Mouse (Mus musculus) layer of hippocampus, postnatal 14 days (tissue): ENCODE results near the gene Atf7ip. TPM values are rescaled to one million over a fixed set of nuclear protein-coding genes. Genes with fewer than 3 reads are reported as not detected.
A peak's percentile ranks its signal among the peaks of the same experiment; 100 is the strongest.

Experiments
- DNase-seq, 2 experiments: peaks; one replicate each; pipeline ENCODE4 v3.0.0; 2021 to 2022; ENCODE audit warnings: low spot score in 2 of 2, mixed read lengths in 1 of 2
- total RNA-seq, 2 experiments: library from RNA; stranded (reverse); gene quantifications; 2 replicates each; pipeline ENCODE4 v1.2.3; 2021

Atf7ip gene
- total RNA-seq, 2 experiments from 2014 or later, result 108 to 121 TPM

DNA sequence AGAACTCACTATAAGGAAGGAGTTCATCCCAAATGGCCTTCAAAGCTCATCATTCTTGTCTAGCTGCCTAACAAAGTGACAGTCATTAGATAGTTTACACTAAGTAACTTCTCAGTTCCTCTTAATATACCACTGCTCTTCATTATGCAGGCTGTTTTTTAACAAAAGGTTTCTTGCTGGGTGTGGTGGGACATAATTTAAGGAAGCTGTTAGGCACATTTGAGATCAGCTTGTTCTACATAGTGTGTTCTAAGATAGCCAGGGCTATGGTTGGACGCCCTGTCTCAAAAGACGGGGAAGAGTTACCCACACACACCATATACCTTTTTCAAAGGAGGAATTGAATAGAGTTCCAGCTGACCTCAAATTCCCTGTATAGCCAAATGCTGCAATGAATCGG lies 21.9 kb upstream of the Atf7ip start:
- no peak for DNase-seq

GRCm38 (mm10) chr6:136486166-136486565 lies 19.8 kb upstream of the Atf7ip start:
- no peak for DNase-seq

GRCm38 (mm10) chr6:136486801-136487553 lies 19.0 kb upstream of the Atf7ip start:
- no peak for DNase-seq

GRCm38 (mm10) chr6:136487554-136487950 lies 18.4 kb upstream of the Atf7ip start:
- DNase-seq, result no peak

GRCm38 (mm10) chr6:136489899-136490298 lies 16.1 kb upstream of the Atf7ip start:
- DNase-seq, result no peak

- DNase-seq, result no peak
These were observed 15.2 kb upstream of the Atf7ip start for GRCm38 (mm10) chr6:136490516-136491475.

DNA sequence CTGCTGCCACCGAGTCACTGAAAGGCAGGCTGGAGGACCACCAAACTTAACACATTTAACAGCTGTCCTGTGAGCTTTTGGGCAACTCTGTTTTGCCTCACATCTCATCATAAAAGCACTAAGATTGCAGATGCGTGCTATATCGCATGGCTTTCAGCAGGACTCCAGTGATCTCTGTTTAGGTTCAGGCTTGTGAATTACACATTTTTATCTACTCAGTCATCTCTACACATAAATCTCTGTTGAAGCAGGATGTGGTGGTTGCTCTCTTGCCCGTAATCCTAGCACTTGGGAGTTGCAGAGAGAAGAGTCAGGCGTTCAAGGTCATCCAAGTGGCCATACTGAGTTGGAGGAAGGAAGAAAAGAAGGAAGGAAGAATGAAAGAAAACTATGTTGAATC lies 14.3 kb upstream of the Atf7ip start:
- DNase-seq, result no peak

DNA sequence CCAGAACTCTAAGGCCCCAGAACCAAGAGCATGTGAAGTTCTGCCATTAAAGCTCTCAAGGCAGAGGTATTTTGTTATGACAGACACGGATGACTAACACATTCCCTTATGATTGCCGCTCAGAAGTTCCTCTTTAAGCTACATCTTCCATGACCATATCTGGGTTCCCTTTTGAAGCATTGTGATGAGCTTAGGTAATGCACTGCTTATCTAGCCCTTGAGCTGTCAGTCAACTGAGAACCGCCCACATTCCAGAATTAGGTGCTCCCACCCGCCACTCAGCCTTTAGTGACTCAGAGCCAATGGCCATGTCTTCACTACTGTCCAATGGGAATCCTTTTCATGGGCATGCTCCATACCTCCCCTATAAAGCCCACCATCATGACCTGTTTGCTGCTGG lies 13.7 kb upstream of the Atf7ip start:
- DNase-seq, result no peak

DNA sequence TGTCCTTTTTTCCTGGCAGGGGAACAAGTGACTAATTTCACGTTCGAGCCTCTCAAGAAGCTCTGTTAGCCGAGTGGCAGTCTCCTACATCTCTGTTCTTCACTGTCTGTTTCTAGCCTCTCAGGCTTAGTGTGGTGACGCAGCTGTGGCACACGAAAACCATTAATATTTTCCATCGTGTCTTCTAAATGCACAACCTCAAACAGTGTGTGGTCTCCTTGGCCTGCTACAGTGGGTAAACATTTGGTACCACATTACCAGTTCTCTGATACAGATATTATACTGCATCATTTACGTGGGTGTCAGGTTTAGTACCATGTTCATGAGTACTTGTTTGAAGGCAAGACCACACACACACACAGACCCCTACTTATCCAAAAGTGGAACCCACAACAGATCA lies 12.5 kb upstream of the Atf7ip start:
- no peak for DNase-seq

DNA sequence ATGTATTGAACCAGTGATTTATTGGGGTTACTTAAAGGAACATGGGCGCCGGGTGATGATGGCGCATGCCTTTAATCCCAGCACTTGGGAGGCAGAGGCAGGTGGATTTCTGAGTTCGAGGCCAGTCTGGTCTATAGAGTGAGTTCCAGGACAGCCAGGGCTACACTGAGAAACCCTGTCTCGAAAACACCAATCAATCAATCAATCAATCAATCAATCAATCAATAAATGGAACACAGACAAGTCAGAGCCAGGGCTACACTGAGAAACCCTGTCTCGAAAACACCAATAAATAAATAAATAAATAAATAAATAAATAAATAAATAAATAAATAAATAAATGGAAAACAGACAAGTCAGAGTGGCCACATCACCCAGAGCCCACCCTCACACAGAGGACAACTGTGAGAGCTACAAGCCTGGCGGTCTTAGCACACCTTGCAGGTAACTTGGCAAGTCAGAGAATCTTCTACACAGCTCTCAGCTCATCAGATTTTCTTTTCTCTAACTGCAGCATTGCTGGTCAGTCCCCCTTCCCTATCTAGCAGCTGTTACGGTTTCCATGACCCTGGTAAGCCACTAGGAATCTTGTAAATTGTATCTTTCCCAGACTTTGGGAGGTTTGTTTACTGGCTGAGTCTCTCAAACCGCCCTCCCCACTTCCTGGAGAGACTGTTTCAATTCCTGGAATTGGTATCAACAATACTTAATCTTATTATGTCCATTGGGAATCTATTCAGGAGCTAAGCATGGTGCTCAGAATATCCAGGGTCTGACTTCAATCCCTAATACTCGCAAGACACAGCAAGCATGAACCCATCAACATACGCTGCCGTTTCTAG lies 11.8 kb upstream of the Atf7ip start:
- DNase-seq, result no peak

- DNase-seq, result no peak
These were observed 10.9 kb upstream of the Atf7ip start for GRCm38 (mm10) chr6:136495023-136495422.

DNA sequence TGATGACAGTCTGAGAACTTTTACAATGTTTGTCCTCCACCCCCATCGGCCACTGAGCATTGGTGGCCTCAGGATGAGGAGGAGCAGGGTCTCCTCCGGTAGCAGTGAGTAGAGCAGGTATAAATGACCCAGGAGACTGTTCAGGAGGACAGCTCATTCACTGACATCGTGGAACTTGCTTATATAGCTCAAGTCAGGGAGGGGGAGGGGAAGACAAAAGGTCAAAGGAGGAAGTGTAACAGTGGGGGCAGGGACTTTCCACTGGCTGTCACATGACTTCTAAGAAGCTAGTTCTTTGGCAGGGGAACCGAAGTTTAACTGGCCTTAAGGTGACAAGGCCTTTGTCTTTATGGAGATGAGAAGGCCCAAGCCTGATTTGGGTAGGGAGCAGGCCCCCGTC lies 8.2 kb upstream of the Atf7ip start:
- no peak for DNase-seq

DNA sequence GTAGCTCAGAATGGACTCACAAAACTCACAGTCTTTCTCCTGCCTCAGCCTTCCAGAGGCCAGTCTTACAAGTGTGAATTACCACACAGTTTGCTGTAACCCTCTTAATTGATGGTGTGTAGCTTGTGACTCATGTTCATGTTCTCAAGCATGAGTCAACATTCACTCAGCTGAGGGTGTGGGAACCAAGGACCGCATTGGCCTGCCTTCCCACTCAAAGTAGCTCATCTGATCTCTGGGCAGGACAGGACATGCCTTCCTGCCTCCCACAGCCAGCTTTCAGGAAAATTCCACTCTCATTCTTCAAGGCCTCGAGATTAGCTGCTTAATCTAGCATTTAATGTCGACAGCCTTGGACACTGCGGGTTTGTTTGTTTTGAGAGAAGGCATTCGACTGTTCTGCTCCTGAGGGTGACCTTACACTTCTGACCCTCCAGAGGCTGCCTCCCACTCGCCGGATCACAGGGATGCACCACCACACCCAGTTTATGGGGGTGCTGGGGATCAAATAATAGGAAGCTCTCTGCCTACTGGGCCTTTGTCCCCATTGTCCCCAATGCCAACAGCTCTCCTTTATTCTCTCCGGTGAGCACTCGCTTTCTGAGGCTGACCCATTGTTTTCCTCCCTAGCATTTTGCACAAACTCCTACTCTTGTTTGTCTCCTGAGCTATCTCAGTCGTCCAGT lies 6.5 kb upstream of the Atf7ip start:
- no peak for DNase-seq

GRCm38 (mm10) chr6:136508652-136509051 lies 2.7 kb downstream of the Atf7ip start:
- no peak for DNase-seq

- DNase-seq, result no peak
These were observed 5.0 kb downstream of the Atf7ip start for GRCm38 (mm10) chr6:136510945-136511344.

DNA sequence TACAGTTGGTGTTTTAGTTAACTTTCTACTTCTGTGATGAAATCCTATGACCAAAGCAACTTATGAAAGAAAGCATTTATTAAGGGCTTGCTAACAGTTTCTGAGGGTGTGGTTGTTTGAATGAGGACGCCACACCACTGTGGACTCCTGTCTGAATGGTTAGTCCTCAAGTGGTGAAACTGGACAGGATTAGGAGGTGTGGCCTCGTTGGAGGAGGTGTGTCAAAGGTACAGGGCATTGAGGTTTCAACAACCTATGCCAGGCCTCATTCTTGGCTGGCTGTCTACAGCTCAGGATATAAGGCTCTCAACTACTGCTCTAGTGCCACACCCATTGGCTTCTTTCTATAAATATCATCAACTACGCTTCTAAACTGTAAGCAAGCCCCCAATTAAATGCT lies 6.4 kb downstream of the Atf7ip start:
- no peak for DNase-seq

DNA sequence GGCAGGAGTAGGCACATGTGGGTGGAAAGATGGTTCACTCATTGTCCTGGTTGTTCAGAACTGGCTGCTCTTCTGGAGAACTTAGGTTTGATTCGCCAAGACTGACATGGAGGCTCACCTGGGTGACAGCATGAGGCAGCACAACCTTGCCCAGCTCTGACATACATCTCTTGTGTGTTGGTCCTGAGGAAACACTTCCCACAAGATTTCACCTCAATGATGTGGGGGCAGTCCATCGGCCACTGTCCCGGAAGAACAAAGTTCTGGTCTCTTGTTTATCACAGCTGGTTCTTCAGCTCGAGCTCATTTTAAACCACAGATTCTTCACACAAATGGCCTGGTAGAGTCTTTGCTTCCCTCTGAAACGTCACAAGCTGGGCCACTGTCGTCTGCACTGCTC lies 10.7 kb downstream of the Atf7ip start:
- no peak for DNase-seq

DNA sequence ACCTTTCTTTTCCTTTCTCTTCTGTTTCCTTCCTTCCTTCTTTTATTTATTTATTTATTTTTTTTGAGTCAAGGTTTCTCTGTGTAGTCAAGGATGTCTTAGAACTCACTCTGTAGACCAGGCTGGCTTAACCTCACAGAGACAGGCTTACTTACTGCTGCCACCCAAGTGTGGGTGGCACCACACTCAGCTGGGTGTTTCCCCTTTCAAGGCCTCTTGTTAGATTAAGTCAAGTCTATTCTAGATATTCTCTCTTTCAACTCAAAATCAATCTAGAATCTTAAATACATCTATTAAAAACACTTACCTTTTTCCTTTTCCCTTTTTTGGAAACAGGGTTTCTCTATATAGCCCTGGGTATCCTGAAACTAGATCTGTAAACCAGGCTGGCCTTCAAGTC lies 11.3 kb downstream of the Atf7ip start:
- DNase-seq, result no peak

GRCm38 (mm10) chr6:136518537-136519246 lies 12.7 kb downstream of the Atf7ip start:
- DNase-seq, result peak; percentile 97 to 98

GRCm38 (mm10) chr6:136519254-136519653 lies 13.3 kb downstream of the Atf7ip start:
- no peak for DNase-seq
